Mouse (Mus musculus) adrenal gland, postnatal 0 days (tissue): Measurements from ENCODE around the gene Limk2. TPM values are rescaled to one million over a fixed set of nuclear protein-coding genes. Genes with fewer than 3 reads are reported as not detected.

Experiments
- polyA plus RNA-seq: library from polyadenylated mRNA; unstranded; fragments of >200 nt; fragmentation: Nextera tagmentation; extraction: Ambion mirVana; gene quantifications from 2 replicates; pipeline ENCODE4 v1.2.1, GENCODE M21; 2015

The Limk2 gene
- 25.5 and 33.7 TPM in 2 replicates for polyA plus RNA-seq

DNA sequence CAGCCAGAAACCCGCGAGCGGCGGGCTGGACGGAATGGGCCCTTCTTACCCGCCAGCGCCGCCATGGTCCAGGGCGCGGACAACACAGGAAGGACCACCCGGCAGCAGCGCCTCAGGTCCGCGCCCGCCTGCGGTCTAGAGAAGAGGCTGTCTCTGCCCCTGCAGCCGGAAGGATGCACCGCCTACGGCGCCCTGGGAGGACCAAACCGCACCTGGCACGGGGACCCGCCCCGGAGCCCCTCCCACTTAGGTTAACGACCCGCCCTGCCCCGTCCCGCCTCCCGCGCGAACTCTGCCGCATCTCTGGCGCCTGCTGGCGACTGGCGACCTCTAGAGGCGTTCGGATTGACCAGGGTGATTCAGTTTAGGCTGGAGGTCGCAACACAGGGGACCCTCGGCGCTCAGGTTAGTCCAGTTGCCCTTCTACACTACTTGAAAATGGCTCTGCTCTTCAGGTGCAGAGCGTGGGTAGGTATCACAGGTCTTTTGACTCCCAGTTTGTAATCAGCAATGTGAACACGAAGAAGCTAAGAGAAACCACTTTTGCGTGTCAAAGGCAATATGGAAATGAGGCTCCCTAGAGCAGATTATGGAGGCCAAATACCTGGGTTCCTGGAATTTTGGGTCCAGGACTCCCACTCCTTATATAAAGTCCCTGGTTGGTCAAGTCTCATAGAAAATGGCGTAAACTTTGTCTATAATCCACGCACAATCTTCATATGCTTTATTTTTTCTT, at the start of gene Limk2:
TSS of gene Limk2 (minus strand) at position 193 of the 736 bp plus-strand sequence.

DNA sequence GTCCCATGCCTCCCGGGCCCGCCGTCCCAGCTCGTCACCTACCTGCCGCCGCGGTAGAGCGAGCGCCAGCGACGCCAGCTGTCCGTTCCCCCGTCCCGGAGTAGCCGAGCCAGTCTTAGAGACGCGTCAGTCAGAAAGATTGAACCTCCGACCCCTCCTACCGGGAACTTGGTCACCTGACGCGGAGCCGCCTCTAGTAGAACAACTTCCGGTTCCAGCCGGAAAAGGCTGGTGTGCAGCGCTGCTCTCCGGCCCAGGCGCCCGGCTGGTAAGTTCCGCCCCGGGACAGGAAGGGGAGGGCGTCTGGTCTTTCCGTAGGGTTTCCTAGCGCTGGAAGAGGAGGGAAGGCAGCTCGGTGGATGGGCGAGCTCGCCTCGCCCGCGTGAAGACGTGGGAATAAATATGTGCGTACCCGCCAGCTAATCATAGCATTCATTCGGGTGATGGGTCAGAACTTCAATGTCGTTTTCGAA, 43.2 kb upstream of the Limk2 start, which contains the start of gene Rnf185:
TSS of gene Rnf185 (minus strand) at position 197 of the 473 bp plus-strand sequence.

DNA sequence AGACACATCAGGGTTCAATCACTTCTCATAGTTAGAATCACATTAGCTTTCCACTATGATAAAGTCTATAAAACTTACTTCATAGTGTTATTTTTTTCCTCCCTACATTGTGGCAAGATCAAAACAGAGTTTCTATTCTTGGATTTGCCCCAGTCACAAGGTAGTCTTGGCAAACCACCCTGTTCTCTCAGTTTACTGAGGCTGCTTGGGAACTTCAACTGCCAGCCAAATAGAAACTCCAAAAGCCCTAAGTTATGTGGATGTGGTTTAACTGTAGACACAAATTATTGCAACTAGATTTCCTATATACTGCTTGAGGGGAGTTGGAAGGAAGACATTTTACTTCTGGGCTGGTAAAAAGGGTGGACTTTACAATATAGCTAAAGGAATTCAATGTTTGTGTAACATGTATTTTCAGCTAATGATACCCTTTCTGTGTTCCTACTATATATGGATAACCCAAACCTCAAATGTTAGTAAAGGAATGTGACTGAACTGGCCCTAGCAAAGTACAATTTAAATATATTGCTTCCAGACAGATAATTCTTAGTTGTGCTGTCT, 79.0 kb downstream of the Limk2 start, which contains the start of gene Pik3ip1:
TSS of gene Pik3ip1 (plus strand) at position 511 of the 561 bp plus-strand sequence.

Other genes starting within 250 kb of the Limk2 start
- gene Sfi1, start 215.7 kb downstream of the Limk2 start, polyA plus RNA-seq = 7.9 and 10.8 TPM in 2 replicates
- 20.4 and 27.4 TPM in 2 replicates for gene Eif4enif1, start 206.8 kb downstream of the Limk2 start, polyA plus RNA-seq
- 160 and 187 TPM in 2 replicates for gene Drg1, start 142.8 kb downstream of the Limk2 start, polyA plus RNA-seq
- 27.4 and 27.6 TPM in 2 replicates for gene Patz1, start 120.3 kb downstream of the Limk2 start, polyA plus RNA-seq
- 40.0 and 53.4 TPM in 2 replicates for gene Pik3ip1, start 78.8 kb downstream of the Limk2 start, polyA plus RNA-seq
- 21.0 and 29.7 TPM in 2 replicates for gene Rnf185, start 43.2 kb upstream of the Limk2 start, polyA plus RNA-seq
- 0.15 and 0.82 TPM in 2 replicates for gene Pla2g3, start 79.1 kb upstream of the Limk2 start, polyA plus RNA-seq
- gene Inpp5j, start 95.6 kb upstream of the Limk2 start, polyA plus RNA-seq = 0.61 and 1.6 TPM in 2 replicates
- gene Selenom, start 105.5 kb upstream of the Limk2 start, polyA plus RNA-seq = 132 and 246 TPM in 2 replicates
- gene Smtn, start 131.4 kb upstream of the Limk2 start, polyA plus RNA-seq = 26.7 and 30.4 TPM in 2 replicates
- 10.3 and 14.6 TPM in 2 replicates for gene Morc2a, start 240.0 kb upstream of the Limk2 start, polyA plus RNA-seq